Mouse (Mus musculus) hindbrain, postnatal 0 days (tissue): ENCODE results near the gene Hoxb6. TPM values are rescaled to one million over a fixed set of nuclear protein-coding genes. Genes with fewer than 3 reads are reported as not detected.

ENCODE experiments used
- ATAC-seq: fragments of 200-750 bp; cut with Nextera tagmentation; 2 replicates; pipeline ENCODE4 v1.8.0; 2017; ENCODE audit warnings: mild to moderate bottlenecking, moderate TSS enrichment, moderate library complexity
- DNase-seq: peaks from one replicate; pipeline ENCODE4 v3.0.0-alpha.2; 2015; ENCODE audit warnings: low spot score
- H3K27ac ChIP-seq: fragments of 300-500 bp; sonication (generic); 2 replicates; pipeline ENCODE4 v1.5.1; 2014; ENCODE audit warnings: mild to moderate bottlenecking
- H3K27me3 ChIP-seq: fragments of 300-500 bp; sonication (generic); 2 replicates; pipeline ENCODE4 v1.6.1; 2014; ENCODE audit warnings: low read length, mixed read lengths; ENCODE audit not compliant: insufficient read depth
- H3K36me3 ChIP-seq: fragments of 300-500 bp; sonication (generic); 2 replicates; pipeline ENCODE4 v1.6.1; 2014; ENCODE audit warnings: low read length, mixed read lengths; ENCODE audit not compliant: insufficient read depth
- H3K4me1 ChIP-seq: fragments of 300-500 bp; sonication (generic); 2 replicates; pipeline ENCODE4 v1.6.1; 2014; ENCODE audit warnings: antibody characterized with exemption, low read length, mixed read lengths; ENCODE audit not compliant: insufficient read depth
- H3K4me2 ChIP-seq: fragments of 300-500 bp; sonication (generic); 2 replicates; pipeline ENCODE4 v1.6.1; 2014; ENCODE audit warnings: low read depth, mild to moderate bottlenecking, low read length, moderate library complexity, mixed read lengths
- H3K4me3 ChIP-seq: fragments of 300-500 bp; sonication (generic); 2 replicates; pipeline ENCODE4 v1.5.1; 2014; ENCODE audit warnings: low read length
- H3K9ac ChIP-seq: fragments of 300-500 bp; sonication (generic); replicated peaks from 2 replicates; pipeline ENCODE4 v1.6.1; 2014; ENCODE audit warnings: mild to moderate bottlenecking, low read length, moderate library complexity, mixed read lengths
- H3K9me3 ChIP-seq: fragments of 300-500 bp; sonication (generic); 2 replicates; pipeline ENCODE4 v1.6.1; 2016; ENCODE audit warnings: low read length, mixed read lengths
- CTCF ChIP-seq: IDR thresholded peaks from 2 replicates; pipeline ENCODE4 v1.5.1; 2016; ENCODE audit warnings: antibody characterized with exemption, control low read depth, low read depth
- WGBS: fragments of 180-500 bp; shearing (Covaris S2); extraction: QIAGEN DNeasy Blood & Tissue Kit; methylation state at CpG from one replicate; pipeline ENCODE4 v1.1.7; 2014; 5-methylcytosine and 5-hydroxymethylcytosine counted together
- polyA plus RNA-seq: library from polyadenylated mRNA; unstranded; fragments of >200 nt; fragmentation: Nextera tagmentation; extraction: Ambion mirVana; gene quantifications from 2 replicates; pipeline ENCODE4 v1.2.1, GENCODE M21; 2015
- total RNA-seq: library from RNA; depleted of rRNA; stranded (reverse); fragments of >200 nt; gene quantifications from 2 replicates; pipeline ENCODE4 v1.2.3, GENCODE M21; 2014

The Hoxb6 gene
- total and polyA plus RNA-seq, 2 experiments from 2014 or later = 23.2 to 29.0 TPM

GRCm38 (mm10) chr11:96323154-96323553 is 30.9 kb downstream of the Hoxb6 start, which contains the start of gene Hoxb3:
Gene Hoxb3, plus strand, starts transcription at chr11:96323326.
- Histone ChIP-seq H3K4me1 (no peaks in the 10 kb centered on the region), H3K4me2 (peak within 1 kb of the TSS; percentile 56), H3K9ac (peak within 1 kb of the TSS; percentile 37; the same call in 1 of the 2 replicates), H3K27me3 (peaks cover 80% of the 10 kb centered on the region), H3K27ac (peak within 1 kb of the TSS; percentile 85), H3K9me3 (no peaks in the 10 kb centered on the region), H3K4me3 (peak within 1 kb of the TSS; percentile 17), H3K36me3 (no peaks in the 10 kb centered on the region)
- ATAC-seq = no peak
- 13% methylated on average over 10 of the region's 10 CpGs for WGBS
- DNase-seq = no peak
- no peak for TF ChIP-seq CTCF

GRCm38 (mm10) chr11:96324125-96324524 is 31.8 kb downstream of the Hoxb6 start:
- under 1% methylated on average over 5 of the region's 5 CpGs for WGBS
- TF ChIP-seq CTCF = no peak
- Histone ChIP-seq H3K27ac (peak overlapping the region; percentile 85), H3K4me1 (no peaks in the 10 kb centered on the region), H3K36me3 (no peaks in the 10 kb centered on the region), H3K4me2 (peak overlapping the region; percentile 56), H3K4me3 (peak overlapping the region; percentile 17), H3K9me3 (no peaks in the 10 kb centered on the region), H3K27me3 (peaks cover 79% of the 10 kb centered on the region), H3K9ac (0 out of 2 replicates have a peak overlapping the region, but pooled peaks have one; percentile 30)
- ATAC-seq = no peak
- DNase-seq = no peak

- Histone ChIP-seq H3K4me2 (peak overlapping the region; percentile 56), H3K27ac (peak overlapping the region; percentile 85), H3K27me3 (peaks cover 78% of the 10 kb centered on the region), H3K4me1 (no peaks in the 10 kb centered on the region), H3K4me3 (peak overlapping the region; percentile 19; the same call in 1 of the 2 replicates), H3K9ac (peak overlapping the region; percentile 44; the same call in 1 of the 2 replicates), H3K36me3 (no peaks in the 10 kb centered on the region), H3K9me3 (no peaks in the 10 kb centered on the region)
- ATAC-seq (no peak), DNase-seq (no peak)
- no peak for TF ChIP-seq CTCF
- WGBS = 3% methylated on average over 8 of the region's 8 CpGs
Observed at GRCm38 (mm10) chr11:96324965-96325364, 32.7 kb downstream of the Hoxb6 start.

GRCm38 (mm10) chr11:96325747-96326212 is 33.5 kb downstream of the Hoxb6 start:
- Histone ChIP-seq H3K36me3 (no peaks in the 10 kb centered on the region), H3K9me3 (no peaks in the 10 kb centered on the region), H3K4me3 (peak overlapping the region; percentile 19), H3K4me1 (no peaks in the 10 kb centered on the region), H3K9ac (peak overlapping the region; percentile 44), H3K27ac (peak overlapping the region; percentile 85), H3K4me2 (peak overlapping the region; percentile 56), H3K27me3 (peaks cover 84% of the 10 kb centered on the region)
- DNase-seq (no peak), ATAC-seq (no peak)
- TF ChIP-seq CTCF = no peak
- WGBS = 3% methylated on average over 22 of the region's 22 CpGs

GRCm38 (mm10) chr11:96326705-96327104 is 34.4 kb downstream of the Hoxb6 start:
- ATAC-seq (no peak), DNase-seq (no peak)
- peak overlapping the region; percentile 19 for H3K4me3 ChIP-seq
- TF ChIP-seq CTCF = no peak
- H3K36me3 ChIP-seq = no peaks in the 10 kb centered on the region
- WGBS = 2% methylated on average over 12 of the region's 12 CpGs
- H3K4me1 ChIP-seq = no peaks in the 10 kb centered on the region
- no peaks in the 10 kb centered on the region for H3K9me3 ChIP-seq
- H3K9ac ChIP-seq = peak overlapping the region; percentile 44
- H3K4me2 ChIP-seq = peak overlapping the region; percentile 56
- peaks cover 88% of the 10 kb centered on the region for H3K27me3 ChIP-seq
- H3K27ac ChIP-seq = peak overlapping the region; percentile 85

GRCm38 (mm10) chr11:96327122-96327521 is 34.8 kb downstream of the Hoxb6 start:
- Histone ChIP-seq H3K9ac (peak overlapping the region; percentile 44), H3K27me3 (peaks cover 90% of the 10 kb centered on the region), H3K36me3 (no peaks in the 10 kb centered on the region), H3K4me2 (peak overlapping the region; percentile 56), H3K27ac (peak overlapping the region; percentile 85), H3K9me3 (no peaks in the 10 kb centered on the region), H3K4me3 (peak overlapping the region; percentile 29; the same call in 1 of the 2 replicates), H3K4me1 (no peaks in the 10 kb centered on the region)
- ATAC-seq (no peak), DNase-seq (no peak)
- TF ChIP-seq CTCF = no peak
- WGBS = 3% methylated on average over 7 of the region's 7 CpGs

- Histone ChIP-seq H3K9me3 (no peaks in the 10 kb centered on the region), H3K27me3 (peaks cover 90% of the 10 kb centered on the region), H3K4me1 (no peaks in the 10 kb centered on the region), H3K27ac (peak overlapping the region; percentile 85), H3K4me3 (peak overlapping the region; percentile 29), H3K36me3 (no peaks in the 10 kb centered on the region), H3K4me2 (peak overlapping the region; percentile 56), H3K9ac (peak overlapping the region; percentile 44)
- peak; percentile 43; the same call in 1 of the 2 replicates for ATAC-seq
- DNase-seq = no peak
- 4% methylated on average over 5 of the region's 5 CpGs for WGBS
- TF ChIP-seq CTCF = no peak
Observed at GRCm38 (mm10) chr11:96327750-96328149, 35.5 kb downstream of the Hoxb6 start.
